Mouse (Mus musculus): ENCODE results near the gene Numb. TPM values are rescaled to one million over a fixed set of nuclear protein-coding genes. Genes with fewer than 3 reads are reported as not detected.
A peak's percentile ranks its signal among the peaks of the same experiment; 100 is the strongest.
"Not testable (repeated sequence)": the region's sequence is repeated elsewhere in the genome, so short reads cannot be mapped to it uniquely, and the experiment has no call there.

Numb gene
- polyA plus RNA-seq, 2 experiments from 2014 or later, result 36.7 to 39.4 TPM

- no peak for ATAC-seq
Measured at GRCm38 (mm10) chr12:83922724-83923485, 1.2 kb upstream of the Numb start.

- no peak for ATAC-seq
Measured at GRCm38 (mm10) chr12:83920721-83921441, 853 bp downstream of the Numb start.

GRCm38 (mm10) chr12:83916884-83917283 is 4.8 kb downstream of the Numb start:
- ATAC-seq, result no peak

- ATAC-seq, result no peak
Measured at GRCm38 (mm10) chr12:83914797-83915196, 6.9 kb downstream of the Numb start.

- no peak for ATAC-seq
Measured at GRCm38 (mm10) chr12:83914202-83914740, 7.5 kb downstream of the Numb start.

GRCm38 (mm10) chr12:83910451-83910850 is 11.3 kb downstream of the Numb start:
- no peak for ATAC-seq

- no peak for ATAC-seq
Measured at GRCm38 (mm10) chr12:83892926-83893325, 28.8 kb downstream of the Numb start.

- ATAC-seq, result no peak
Measured at GRCm38 (mm10) chr12:83891278-83891677, 30.5 kb downstream of the Numb start.

GRCm38 (mm10) chr12:83889128-83889527 is 32.6 kb downstream of the Numb start:
- ATAC-seq, result no peak

GRCm38 (mm10) chr12:83885516-83886285 is 36.0 kb downstream of the Numb start:
- no peak for ATAC-seq

- not testable (repeated sequence) for ATAC-seq
Measured at GRCm38 (mm10) chr12:83885065-83885464, 36.7 kb downstream of the Numb start.

GRCm38 (mm10) chr12:83882503-83882902 is 39.2 kb downstream of the Numb start:
- no peak for ATAC-seq

- no peak for ATAC-seq
Measured at GRCm38 (mm10) chr12:83882088-83882487, 39.6 kb downstream of the Numb start.

- ATAC-seq, result no peak
Measured at GRCm38 (mm10) chr12:83880913-83881312, 40.8 kb downstream of the Numb start.

GRCm38 (mm10) chr12:83875097-83875496 is 46.6 kb downstream of the Numb start:
- ATAC-seq, result no peak

- ATAC-seq, result no peak
Measured at GRCm38 (mm10) chr12:83874597-83874996, 47.1 kb downstream of the Numb start.

GRCm38 (mm10) chr12:83864501-83864900 is 57.2 kb downstream of the Numb start:
- peak; percentile 41 for ATAC-seq

- no peak for ATAC-seq
Measured at GRCm38 (mm10) chr12:83861880-83862279, 59.9 kb downstream of the Numb start.

- ATAC-seq, result no peak
Measured at GRCm38 (mm10) chr12:83860688-83861087, 61.0 kb downstream of the Numb start.

GRCm38 (mm10) chr12:83858052-83858451 is 63.7 kb downstream of the Numb start:
- ATAC-seq, result no peak

GRCm38 (mm10) chr12:83855211-83855610 is 66.5 kb downstream of the Numb start:
- ATAC-seq, result no peak

- ATAC-seq, result no peak
Measured at GRCm38 (mm10) chr12:83854281-83854680, 67.5 kb downstream of the Numb start.

Measured in CD4-positive, CD25-positive, alpha-beta regulatory T cell, adult 4 months (primary cell).